Mouse (Mus musculus) limb, embryonic 11.5 days (tissue): ENCODE data around the gene Gmpr. TPM values are rescaled to one million over a fixed set of nuclear protein-coding genes. Genes with fewer than 3 reads are reported as not detected.

Source experiments
- ATAC-seq: fragments of 200-750 bp; cut with Nextera tagmentation; 2 replicates; pipeline ENCODE4 v1.8.0; 2017; ENCODE audit warnings: low read depth; ENCODE audit not compliant: insufficient number of reproducible peaks, low FRiP score, low TSS enrichment
- DNase-seq: peaks from one replicate; pipeline ENCODE4 v3.0.0-alpha.2; 2015; ENCODE audit warnings: low spot score
- H3K27ac ChIP-seq: fragments of 300-500 bp; sonication (generic); replicated peaks from 2 replicates; pipeline ENCODE4 v1.5.1; 2014; ENCODE audit warnings: low read depth, mild to moderate bottlenecking, low read length
- H3K27me3 ChIP-seq: fragments of 300-500 bp; sonication (generic); 2 replicates; pipeline ENCODE4 v1.6.1; 2014; ENCODE audit warnings: mild to moderate bottlenecking, low read length, mixed read lengths; ENCODE audit not compliant: control insufficient read depth, insufficient read depth
- H3K36me3 ChIP-seq: fragments of 300-500 bp; sonication (generic); 2 replicates; pipeline ENCODE4 v1.6.1; 2014; ENCODE audit warnings: mild to moderate bottlenecking, low read length, moderate library complexity, mixed read lengths; ENCODE audit not compliant: control insufficient read depth, insufficient read depth
- H3K4me1 ChIP-seq: fragments of 300-500 bp; sonication (generic); 2 replicates; pipeline ENCODE4 v1.6.1; 2014; ENCODE audit warnings: low read length, mixed read lengths; ENCODE audit not compliant: control insufficient read depth, insufficient read depth
- H3K4me2 ChIP-seq: fragments of 300-500 bp; sonication (generic); 2 replicates; pipeline ENCODE4 v1.6.1; 2014; ENCODE audit warnings: low read depth, mild to moderate bottlenecking, moderate library complexity; ENCODE audit not compliant: severe bottlenecking
- H3K4me3 ChIP-seq: fragments of 300-500 bp; sonication (generic); 2 replicates; pipeline ENCODE4 v1.5.1; 2014; ENCODE audit warnings: low read depth, low read length
- H3K9ac ChIP-seq: fragments of 300-500 bp; sonication (generic); 2 replicates; pipeline ENCODE4 v1.6.1; 2014; ENCODE audit warnings: mild to moderate bottlenecking, low read length
- H3K9me3 ChIP-seq: fragments of 300-500 bp; sonication (generic); 2 replicates; pipeline ENCODE4 v1.6.1; 2016; ENCODE audit warnings: low read length; ENCODE audit not compliant: control insufficient read depth
- WGBS: fragments of 180-500 bp; shearing (Covaris S2); extraction: QIAGEN DNeasy Blood & Tissue Kit; methylation state at CpG from one replicate; pipeline ENCODE4 v1.1.7; 2014; 5-methylcytosine and 5-hydroxymethylcytosine counted together
- polyA plus RNA-seq: library from polyadenylated mRNA; unstranded; fragments of >200 nt; fragmentation: Nextera tagmentation; extraction: Ambion mirVana; gene quantifications from 2 replicates; pipeline ENCODE4 v1.2.1, GENCODE M21; 2014

The Gmpr gene
- polyA plus RNA-seq, 1 experiment from 2014 or later: 19.9 TPM

GRCm38 (mm10) chr13:45545974-45546373, 38.7 kb downstream of the Gmpr start:
- Histone ChIP-seq H3K9me3 (no peaks in the 10 kb centered on the region), H3K27ac (no peak overlapping the region), H3K4me3 (no peak overlapping the region), H3K4me1 (no peaks in the 10 kb centered on the region), H3K9ac (no peak overlapping the region), H3K36me3 (no peaks in the 10 kb centered on the region), H3K4me2 (no peak overlapping the region), H3K27me3 (no peaks in the 10 kb centered on the region)
- no peak for ATAC-seq
- no peak for DNase-seq
- WGBS: 82% methylated on average over 13 of the region's 13 CpGs

- DNase-seq (no peak), ATAC-seq (no peak)
- no peak overlapping the region for H3K4me2 ChIP-seq
- no peaks in the 10 kb centered on the region for H3K9me3 ChIP-seq
- no peak overlapping the region for H3K9ac ChIP-seq
- H3K4me1 ChIP-seq: no peaks in the 10 kb centered on the region
- no peaks in the 10 kb centered on the region for H3K27me3 ChIP-seq
- H3K4me3 ChIP-seq: no peak overlapping the region
- no peaks in the 10 kb centered on the region for H3K36me3 ChIP-seq
- H3K27ac ChIP-seq: no peak overlapping the region
- 89% methylated on average over 4 of the region's 4 CpGs for WGBS
These were observed 39.7 kb downstream of the Gmpr start for GRCm38 (mm10) chr13:45546946-45547345.

DNA sequence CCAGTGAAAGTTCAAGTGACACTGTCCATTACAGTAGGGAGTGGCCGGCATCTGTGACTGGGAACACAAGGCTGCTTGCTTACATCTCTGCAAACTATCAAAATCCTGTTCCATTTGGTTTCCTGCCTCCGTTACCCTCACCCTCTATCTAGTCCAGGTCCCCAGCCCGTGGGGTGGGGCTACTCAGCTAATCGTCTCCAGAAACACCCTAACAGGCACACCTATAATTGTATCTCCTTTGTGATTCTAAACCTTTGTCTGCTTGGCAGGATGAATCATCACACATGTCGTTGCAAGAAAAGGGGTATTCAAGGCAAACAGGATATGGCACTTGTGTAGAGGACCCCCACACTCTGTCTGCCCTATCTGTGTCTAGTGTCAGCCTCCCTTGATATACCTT, 40.3 kb downstream of the Gmpr start:
- Histone ChIP-seq H3K27me3 (no peaks in the 10 kb centered on the region), H3K9ac (no peak overlapping the region), H3K27ac (no peak overlapping the region), H3K4me3 (no peak overlapping the region), H3K4me2 (no peak overlapping the region), H3K9me3 (no peaks in the 10 kb centered on the region), H3K36me3 (no peaks in the 10 kb centered on the region), H3K4me1 (no peaks in the 10 kb centered on the region)
- WGBS: 79% methylated on average over 5 of the region's 5 CpGs
- no peak for ATAC-seq
- DNase-seq: no peak

- Histone ChIP-seq H3K4me1 (no peaks in the 10 kb centered on the region), H3K36me3 (no peaks in the 10 kb centered on the region), H3K4me3 (no peak overlapping the region), H3K4me2 (no peak overlapping the region), H3K27me3 (no peaks in the 10 kb centered on the region), H3K9ac (no peak overlapping the region), H3K9me3 (no peaks in the 10 kb centered on the region), H3K27ac (no peak overlapping the region)
- ATAC-seq (no peak), DNase-seq (no peak)
- WGBS: 85% methylated on average over 7 of the region's 7 CpGs
These were observed 46.4 kb downstream of the Gmpr start for GRCm38 (mm10) chr13:45553674-45554073.

DNA sequence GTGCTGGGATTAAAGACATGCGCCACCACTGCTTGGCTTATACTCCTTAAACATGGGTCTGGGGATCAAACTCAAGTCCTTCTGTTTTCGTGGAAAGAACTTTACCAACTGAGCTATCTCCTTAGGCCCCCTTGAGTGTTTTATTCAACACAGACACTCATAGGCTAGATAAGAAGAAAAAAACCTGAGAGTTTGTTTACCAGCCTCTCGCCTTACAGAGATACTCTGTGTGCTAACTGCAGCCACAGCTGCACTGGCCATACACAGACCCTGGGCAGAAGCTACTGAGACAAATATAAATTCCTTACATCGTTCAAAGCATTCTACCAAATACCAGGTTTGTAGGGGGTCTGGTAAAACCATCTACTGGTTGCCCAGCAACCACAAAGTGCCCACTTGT, 51.1 kb downstream of the Gmpr start:
- H3K36me3 ChIP-seq: no peaks in the 10 kb centered on the region
- no peaks in the 10 kb centered on the region for H3K27me3 ChIP-seq
- H3K4me1 ChIP-seq: no peaks in the 10 kb centered on the region
- H3K9me3 ChIP-seq: no peaks in the 10 kb centered on the region
- no peak overlapping the region for H3K4me2 ChIP-seq
- 74% methylated on average over 4 of the region's 4 CpGs for WGBS
- no peak for ATAC-seq
- no peak overlapping the region for H3K27ac ChIP-seq
- DNase-seq: no peak
- H3K4me3 ChIP-seq: no peak overlapping the region
- no peak overlapping the region for H3K9ac ChIP-seq

DNA sequence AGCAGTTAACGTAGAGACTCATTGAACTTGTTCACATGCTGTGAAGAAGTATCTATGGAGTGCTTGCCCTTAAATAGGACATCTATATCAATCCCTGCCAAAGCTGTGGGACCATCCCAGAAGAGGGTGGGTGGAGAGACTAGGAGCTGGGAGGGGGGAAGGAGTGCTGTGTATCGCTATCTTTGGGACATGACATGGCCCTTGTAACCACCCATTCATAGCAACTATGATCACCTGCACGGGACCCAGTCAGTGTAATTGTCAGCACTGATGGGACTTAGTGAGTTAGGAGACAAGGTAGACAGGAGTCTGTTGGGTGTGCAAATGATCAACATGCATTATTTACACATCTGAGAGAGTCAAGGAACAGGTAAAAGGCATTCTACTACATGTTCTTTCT, 52.0 kb downstream of the Gmpr start:
- DNase-seq: no peak
- Histone ChIP-seq H3K36me3 (no peaks in the 10 kb centered on the region), H3K9me3 (no peaks in the 10 kb centered on the region), H3K4me2 (no peak overlapping the region), H3K4me3 (no peak overlapping the region), H3K4me1 (no peaks in the 10 kb centered on the region), H3K27ac (no peak overlapping the region), H3K9ac (no peak overlapping the region), H3K27me3 (no peaks in the 10 kb centered on the region)
- WGBS: 94% methylated on average over 3 of the region's 3 CpGs
- ATAC-seq: no peak

- no peaks in the 10 kb centered on the region for H3K9me3 ChIP-seq
- no peaks in the 10 kb centered on the region for H3K4me1 ChIP-seq
- ATAC-seq: no peak
- DNase-seq: peak; percentile 53
- no peaks in the 10 kb centered on the region for H3K27me3 ChIP-seq
- 73% methylated on average over 7 of the region's 7 CpGs for WGBS
- no peak overlapping the region for H3K4me2 ChIP-seq
- no peaks in the 10 kb centered on the region for H3K36me3 ChIP-seq
- H3K9ac ChIP-seq: no peak overlapping the region
- no peak overlapping the region for H3K27ac ChIP-seq
- H3K4me3 ChIP-seq: no peak overlapping the region
These were observed 53.3 kb downstream of the Gmpr start for GRCm38 (mm10) chr13:45560543-45560942.

DNA sequence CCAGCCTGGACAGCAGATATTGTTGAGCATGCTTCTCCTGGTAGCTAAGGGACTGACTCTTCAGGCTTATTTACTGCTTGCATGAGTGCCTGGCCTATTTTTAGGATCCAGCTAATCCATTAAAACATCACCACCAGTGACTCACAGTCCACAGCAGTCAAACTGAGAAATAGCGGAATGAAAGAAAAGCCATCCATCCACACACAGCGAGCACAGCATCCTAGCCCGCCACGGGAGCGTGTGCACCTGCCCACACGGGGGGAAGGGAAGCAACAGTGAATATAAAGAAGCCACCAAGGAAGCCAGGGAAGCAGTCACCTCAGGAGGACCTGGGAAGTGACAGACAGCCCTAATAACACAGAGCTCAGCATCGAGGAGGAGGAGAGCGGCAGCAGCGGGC, 54.8 kb downstream of the Gmpr start:
- ATAC-seq (no peak), DNase-seq (no peak)
- H3K9me3 ChIP-seq: no peaks in the 10 kb centered on the region
- no peak overlapping the region for H3K4me3 ChIP-seq
- no peak overlapping the region for H3K9ac ChIP-seq
- WGBS: 92% methylated on average over 9 of the region's 9 CpGs
- no peaks in the 10 kb centered on the region for H3K4me1 ChIP-seq
- H3K27me3 ChIP-seq: no peaks in the 10 kb centered on the region
- H3K4me2 ChIP-seq: no peak overlapping the region
- no peak overlapping the region for H3K27ac ChIP-seq
- no peaks in the 10 kb centered on the region for H3K36me3 ChIP-seq

DNA sequence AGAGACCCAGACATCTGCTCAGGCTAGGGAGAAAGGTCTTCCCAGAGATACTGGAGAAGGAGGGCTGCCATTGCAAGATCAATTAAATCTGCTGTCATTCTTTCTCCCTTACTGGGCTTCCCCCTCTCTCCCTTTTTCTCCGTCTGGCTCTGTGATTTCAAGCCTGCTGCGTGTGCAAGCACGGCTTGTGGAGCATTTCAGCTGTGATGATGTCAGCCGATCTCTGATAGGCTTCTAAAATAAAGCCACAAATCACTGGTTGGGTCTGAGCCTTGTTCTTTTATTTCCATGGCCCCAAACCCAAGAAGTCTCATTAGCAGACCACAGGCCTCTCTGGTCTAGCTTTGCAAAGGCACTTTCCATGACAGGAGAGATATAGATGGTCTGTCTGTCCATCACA, 57.7 kb downstream of the Gmpr start:
- no peak overlapping the region for H3K27ac ChIP-seq
- H3K27me3 ChIP-seq: no peaks in the 10 kb centered on the region
- 66% methylated on average over 4 of the region's 4 CpGs for WGBS
- H3K4me1 ChIP-seq: no peaks in the 10 kb centered on the region
- no peaks in the 10 kb centered on the region for H3K9me3 ChIP-seq
- no peak overlapping the region for H3K9ac ChIP-seq
- DNase-seq (no peak), ATAC-seq (no peak)
- no peak overlapping the region for H3K4me3 ChIP-seq
- H3K4me2 ChIP-seq: no peak overlapping the region
- no peaks in the 10 kb centered on the region for H3K36me3 ChIP-seq
